ENCODE assay signal across 8 mouse cellular contexts in genomic region chrX:157307411-157307810, GRCm38 (mm10).
DNase-seq lines count a peak whose midpoint lies in the region; ATAC-seq and TF ChIP-seq lines count a peak whose summit lies in the region.

No protein-coding gene starts in this region.

- dilution Hi-C loops in CH12.LX (cut with MboI; ENCODE audit: extremely low pct_ligation_motif_present, extremely low pct_unique_long_range_greater_than_20kb, low sequenced_read_pairs), result no loop called here

- H3K9ac ChIP-seq in heart, postnatal 0 days (replicated peaks; ENCODE audit: low read depth, low read length), result no peak overlapping the region
- no peak overlapping the region for H3K9ac ChIP-seq in heart, embryonic 12.5 days
- no peak overlapping the region for H3K9ac ChIP-seq in CH12.LX (ENCODE audit: insufficient read depth, low read depth)
- no peak overlapping the region for H3K9ac ChIP-seq in hindbrain, embryonic 14.5 days
- no peak overlapping the region for H3K9ac ChIP-seq in neural tube, embryonic 12.5 days

- no peak for TF ChIP-seq POLR2A in CH12.LX (IDR thresholded peaks at IDR 0.05; ENCODE audit: low read depth, low read length)

- H3K27me3 ChIP-seq in heart, postnatal 0 days (ENCODE audit: control insufficient read depth, insufficient read depth, low read length), result no peaks in the 10 kb centered on the region
- H3K27me3 ChIP-seq in heart, embryonic 12.5 days (replicated peaks), result no peaks in the 10 kb centered on the region
- no peaks in the 10 kb centered on the region for H3K27me3 ChIP-seq in CH12.LX (replicated peaks)
- no peaks in the 10 kb centered on the region for H3K27me3 ChIP-seq in hindbrain, embryonic 14.5 days (ENCODE audit: control insufficient read depth, insufficient read depth, low read length)
- no peaks in the 10 kb centered on the region for H3K27me3 ChIP-seq in neural tube, embryonic 12.5 days (replicated peaks)

- no peaks in the 10 kb centered on the region for H3K79me2 ChIP-seq in CH12.LX (replicated peaks; ENCODE audit: control insufficient read depth, extremely low read depth, insufficient read depth, poor library complexity, severe bottlenecking)

- peak; percentile 55 for TF ChIP-seq RAD21 in CH12.LX (IDR thresholded peaks at IDR 0.05; ENCODE audit: low read depth, low read length)

- no peaks in the 10 kb centered on the region for H3K4me1 ChIP-seq in heart, postnatal 0 days (ENCODE audit: control insufficient read depth, insufficient read depth)
- H3K4me1 ChIP-seq in heart, embryonic 12.5 days (replicated peaks), result no peaks in the 10 kb centered on the region
- H3K4me1 ChIP-seq in CH12.LX (ENCODE audit: control insufficient read depth in 1 of 2, insufficient read depth in 2 of 2), result peaks cover 0 to 5% of the 10 kb centered on the region in 2 experiments; a peak in 1 of 4 replicates
- peaks cover 6% of the 10 kb centered on the region for H3K4me1 ChIP-seq in hindbrain, embryonic 14.5 days (replicated peaks; ENCODE audit: control insufficient read depth, insufficient read depth, low read length)
- H3K4me1 ChIP-seq in neural tube, embryonic 12.5 days, result no peaks in the 10 kb centered on the region

- H3K4me3 ChIP-seq in heart, postnatal 0 days (ENCODE audit: low read depth, low read length), result no peak overlapping the region
- no peak overlapping the region for H3K4me3 ChIP-seq in heart, embryonic 12.5 days
- no peak overlapping the region for H3K4me3 ChIP-seq in CH12.LX (replicated peaks in 1 of 3; ENCODE audit: low read depth in 2 of 3, low read length in 2 of 3, poor library complexity in 1 of 3)
- H3K4me3 ChIP-seq in hindbrain, embryonic 14.5 days (replicated peaks; ENCODE audit: low read length), result no peak overlapping the region
- no peak overlapping the region for H3K4me3 ChIP-seq in neural tube, embryonic 12.5 days

- H3K27ac ChIP-seq in heart, postnatal 0 days (ENCODE audit: low read depth), result no peak overlapping the region
- no peak overlapping the region for H3K27ac ChIP-seq in heart, embryonic 12.5 days (ENCODE audit: poor library complexity, severe bottlenecking)
- no peak overlapping the region for H3K27ac ChIP-seq in CH12.LX (ENCODE audit: insufficient read depth, low read depth)
- peak overlapping the region; percentile 82 for H3K27ac ChIP-seq in hindbrain, embryonic 14.5 days
- H3K27ac ChIP-seq in neural tube, embryonic 12.5 days, result no peak overlapping the region

- peak; percentile 45 for TF ChIP-seq CTCF in heart, postnatal 0 days (IDR thresholded peaks at IDR 0.05; ENCODE audit: low read depth)
- TF ChIP-seq CTCF in CH12.LX (conservative IDR thresholded peaks at IDR 0.05 in 1 of 2, IDR thresholded peaks at IDR 0.05 in 1 of 2; ENCODE audit: low read depth in 2 of 2, low read length in 2 of 2), result peak in 1 of 2 experiments; percentile 57; a peak in 2 of 4 replicates

- H3K4me2 ChIP-seq in heart, postnatal 0 days (ENCODE audit: low read depth, low read length), result no peak overlapping the region
- no peak overlapping the region for H3K4me2 ChIP-seq in heart, embryonic 12.5 days
- no peak overlapping the region for H3K4me2 ChIP-seq in CH12.LX (ENCODE audit: insufficient read depth, low read depth, poor library complexity, severe bottlenecking)
- no peak overlapping the region for H3K4me2 ChIP-seq in hindbrain, embryonic 14.5 days (replicated peaks)
- no peak overlapping the region for H3K4me2 ChIP-seq in neural tube, embryonic 12.5 days (replicated peaks)

- in situ Hi-C loops in CH12.LX (cut with MboI; ENCODE audit: low pct_ligation_motif_present, low pct_unique_long_range_greater_than_20kb, low sequenced_read_pairs), result no loop called here

- peak; percentile 9 for DNase-seq in heart, postnatal 0 days (ENCODE audit: low spot score)
- peak; percentile 31 for DNase-seq in CH12.LX (ENCODE audit: extremely low read depth)
- DNase-seq in cerebellum, adult 8-10 months, result peak; percentile 53
- DNase-seq in hindbrain, embryonic 14.5 days (ENCODE audit: low spot score), result peak; percentile 82
- no peak for DNase-seq in B cell, adult 2 months

- no peak for ATAC-seq in heart, postnatal 0 days (ENCODE audit: insufficient read depth, low read depth)
- no peak for ATAC-seq in heart, embryonic 12.5 days (ENCODE audit: insufficient number of reproducible peaks, low FRiP score)
- ATAC-seq in hindbrain, embryonic 14.5 days (ENCODE audit: low FRiP score), result peak; percentile 51; the same call in 1 of the 2 replicates
- peak; percentile 67; the same call in 1 of the 2 replicates for ATAC-seq in neural tube, embryonic 12.5 days (ENCODE audit: low FRiP score, low read depth)
- no peak for ATAC-seq in erythroid progenitor cell, adult 5-6 weeks (replicated peaks; ENCODE audit: low FRiP score, poor library complexity, severe bottlenecking)

- H3K9me3 ChIP-seq in heart, postnatal 0 days (replicated peaks; ENCODE audit: control insufficient read depth, low read length), result no peaks in the 10 kb centered on the region
- H3K9me3 ChIP-seq in heart, embryonic 12.5 days (replicated peaks), result no peaks in the 10 kb centered on the region
- H3K9me3 ChIP-seq in CH12.LX (replicated peaks; ENCODE audit: low read length), result no peaks in the 10 kb centered on the region
- H3K9me3 ChIP-seq in hindbrain, embryonic 14.5 days (ENCODE audit: control insufficient read depth, low read length), result no peaks in the 10 kb centered on the region
- no peaks in the 10 kb centered on the region for H3K9me3 ChIP-seq in neural tube, embryonic 12.5 days

- TF ChIP-seq EP300 in heart, postnatal 0 days (IDR thresholded peaks at IDR 0.05; ENCODE audit: low read depth), result no peak
- no peak for TF ChIP-seq EP300 in CH12.LX (IDR thresholded peaks at IDR 0.05; ENCODE audit: low read length)

- H3K36me3 ChIP-seq in heart, postnatal 0 days (replicated peaks; ENCODE audit: control insufficient read depth, insufficient read depth, low read length), result no peaks in the 10 kb centered on the region
- no peaks in the 10 kb centered on the region for H3K36me3 ChIP-seq in heart, embryonic 12.5 days
- no peaks in the 10 kb centered on the region for H3K36me3 ChIP-seq in CH12.LX (replicated peaks in 1 of 2; ENCODE audit: control insufficient read depth in 1 of 2, insufficient read depth in 1 of 2, low read length in 1 of 2)
- no peaks in the 10 kb centered on the region for H3K36me3 ChIP-seq in hindbrain, embryonic 14.5 days (replicated peaks; ENCODE audit: control insufficient read depth, insufficient read depth)
- no peaks in the 10 kb centered on the region for H3K36me3 ChIP-seq in neural tube, embryonic 12.5 days

- 6% methylated on average over 3 of the region's 3 CpGs for WGBS in heart, postnatal 0 days
- WGBS in heart, embryonic 12.5 days, result 4% methylated on average over 3 of the region's 3 CpGs
- WGBS in hindbrain, embryonic 14.5 days, result 9% methylated on average over 3 of the region's 3 CpGs
- WGBS in neural tube, embryonic 12.5 days, result 10% methylated on average over 3 of the region's 3 CpGs

TF ChIP-seq in CH12.LX, 34 proteins besides CTCF, POLR2A, EP300 and RAD21:
- TF ChIP-seq ZKSCAN1 (IDR thresholded peaks at IDR 0.05; ENCODE audit: borderline replicate concordance, low read depth, low read length), result no peak
- no peak for TF ChIP-seq TBP (conservative IDR thresholded peaks at IDR 0.05; ENCODE audit: low read depth, low read length)
- TF ChIP-seq ELF1 (IDR thresholded peaks at IDR 0.05; ENCODE audit: low read depth, low read length), result no peak
- TF ChIP-seq JUN (IDR thresholded peaks at IDR 0.05; ENCODE audit: insufficient read depth, low read depth, low read length), result no peak
- peak; percentile 19; the same call in 1 of the 2 replicates for TF ChIP-seq SMC3 (IDR thresholded peaks at IDR 0.05; ENCODE audit: low read depth, low read length)
- TF ChIP-seq HCFC1 (IDR thresholded peaks at IDR 0.05; ENCODE audit: low read depth, low read length), result no peak
- TF ChIP-seq MEF2A (IDR thresholded peaks at IDR 0.05; ENCODE audit: borderline replicate concordance, low read depth, low read length), result no peak
- no peak for TF ChIP-seq ZC3H11A (IDR thresholded peaks at IDR 0.05; ENCODE audit: low read depth, low read length)

Comparison
In these comparisons a context has a peak if more than half of its experiments do, and no peak if none do; other contexts are left out.
1. ATAC-seq: peak in hindbrain, embryonic 14.5 days (single experiment) and neural tube, embryonic 12.5 days (single experiment); none in heart, postnatal 0 days (single experiment), heart, embryonic 12.5 days (single experiment) and erythroid progenitor cell, adult 5-6 weeks (single experiment).
2. DNase-seq: peak in heart, postnatal 0 days (single experiment), CH12.LX (single experiment), cerebellum, adult 8-10 months (single experiment) and hindbrain, embryonic 14.5 days (single experiment); none in B cell, adult 2 months (0 of 2).